Mouse (Mus musculus) olfactory bulb, adult 2 months (tissue): ENCODE data around the gene E030030I06Rik. TPM values are rescaled to one million over a fixed set of nuclear protein-coding genes. Genes with fewer than 3 reads are reported as not detected.
"Not testable (repeated sequence)": the region's sequence is repeated elsewhere in the genome, so short reads cannot be mapped to it uniquely, and the experiment has no call there.

Source experiments
- H3K27ac ChIP-seq: fragments of 200-500 bp; 2 replicates; pipeline ENCODE4 v1.5.1; 2012; ENCODE audit warnings: low read depth, low read length; ENCODE audit not compliant: insufficient read depth
- H3K4me1 ChIP-seq: fragments of 200-500 bp; 2 replicates; pipeline ENCODE4 v1.6.1; 2012; ENCODE audit warnings: low read length; ENCODE audit not compliant: control insufficient read depth, insufficient read depth
- H3K4me3 ChIP-seq: fragments of 200-500 bp; 2 replicates; pipeline ENCODE4 v1.5.1; 2012; ENCODE audit warnings: mild to moderate bottlenecking, low read depth, low read length, moderate library complexity; ENCODE audit not compliant: insufficient read depth
- CTCF ChIP-seq: fragments of 200-500 bp; IDR thresholded peaks from 2 replicates; pipeline ENCODE4 v1.5.1; 2012; ENCODE audit warnings: low read depth, mild to moderate bottlenecking, low read length, moderate library complexity; ENCODE audit not compliant: insufficient read depth
- POLR2A ChIP-seq: fragments of 200-500 bp; IDR thresholded peaks from 2 replicates; pipeline ENCODE4 v1.6.1; 2012; ENCODE audit warnings: mild to moderate bottlenecking, low read depth, low read length, moderate library complexity; ENCODE audit not compliant: insufficient read depth
- WGBS: fragments of 180-500 bp; shearing (Covaris S2); methylation state at CpG from one replicate; pipeline ENCODE4 v1.1.7; 2018; 5-methylcytosine and 5-hydroxymethylcytosine counted together
- polyA plus RNA-seq: library from polyadenylated mRNA; stranded (reverse); fragments of >200 nt; gene quantifications from 2 replicates; pipeline ENCODE4 v1.2.4, GENCODE M21; 2012; ENCODE audit warnings: low replicate concordance; ENCODE audit not compliant: missing spikeins, insufficient read depth, insufficient read length

The E030030I06Rik gene
- polyA plus RNA-seq, result not detected in 2 replicates

- H3K27ac ChIP-seq, result no peak within 1 kb of the TSS
- 1% methylated on average over 37 of the region's 37 CpGs for WGBS
Measured at GRCm38 (mm10) chr10:22149073-22149690, at the start of gene E030030I06Rik. Gene E030030I06Rik, minus strand, starts transcription at chr10:22149270.

GRCm38 (mm10) chr10:22191035-22191434, 42.0 kb upstream of the E030030I06Rik start:
- H3K4me1 ChIP-seq, H3K4me3 ChIP-seq, H3K27ac ChIP-seq: not testable (repeated sequence)
- 11% methylated on average over 7 of the region's 10 CpGs for WGBS

More at GRCm38 (mm10) chr10:22149073-22149690, at the start of gene E030030I06Rik:
- TF ChIP-seq POLR2A (no peak), CTCF (no peak)
- peak within 1 kb of the TSS; percentile 42 for H3K4me3 ChIP-seq
- H3K4me1 ChIP-seq, result peaks cover 23% of the 10 kb centered on the region

- not testable (repeated sequence) for H3K4me3 ChIP-seq, H3K27ac ChIP-seq, H3K4me1 ChIP-seq
- WGBS, result 86% methylated on average over 2 of the region's 2 CpGs
Measured at GRCm38 (mm10) chr10:22176515-22176914, 27.4 kb upstream of the E030030I06Rik start.

DNA sequence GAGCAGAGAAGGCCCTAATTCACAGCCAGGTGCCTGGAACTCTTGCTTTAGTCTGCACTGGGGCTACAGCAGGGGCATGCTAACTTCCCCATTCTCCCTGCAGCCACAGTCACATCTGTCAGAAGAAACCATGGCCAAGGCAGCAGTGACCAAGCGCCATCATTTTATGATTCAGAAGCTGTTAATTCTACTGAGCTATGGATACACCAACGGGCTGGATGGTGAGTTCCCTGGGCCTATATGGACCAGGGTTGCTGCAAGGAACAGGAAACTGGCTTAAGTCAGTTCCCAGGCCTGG, 25.1 kb upstream of the E030030I06Rik start:
- H3K27ac ChIP-seq, H3K4me1 ChIP-seq, H3K4me3 ChIP-seq: not testable (repeated sequence)
- WGBS, result 83% methylated on average over 2 of the region's 2 CpGs

GRCm38 (mm10) chr10:22173335-22174189, 24.5 kb upstream of the E030030I06Rik start:
- WGBS, result 18% methylated on average over 14 of the region's 17 CpGs
- H3K4me1 ChIP-seq, H3K27ac ChIP-seq, H3K4me3 ChIP-seq: not testable (repeated sequence)

DNA sequence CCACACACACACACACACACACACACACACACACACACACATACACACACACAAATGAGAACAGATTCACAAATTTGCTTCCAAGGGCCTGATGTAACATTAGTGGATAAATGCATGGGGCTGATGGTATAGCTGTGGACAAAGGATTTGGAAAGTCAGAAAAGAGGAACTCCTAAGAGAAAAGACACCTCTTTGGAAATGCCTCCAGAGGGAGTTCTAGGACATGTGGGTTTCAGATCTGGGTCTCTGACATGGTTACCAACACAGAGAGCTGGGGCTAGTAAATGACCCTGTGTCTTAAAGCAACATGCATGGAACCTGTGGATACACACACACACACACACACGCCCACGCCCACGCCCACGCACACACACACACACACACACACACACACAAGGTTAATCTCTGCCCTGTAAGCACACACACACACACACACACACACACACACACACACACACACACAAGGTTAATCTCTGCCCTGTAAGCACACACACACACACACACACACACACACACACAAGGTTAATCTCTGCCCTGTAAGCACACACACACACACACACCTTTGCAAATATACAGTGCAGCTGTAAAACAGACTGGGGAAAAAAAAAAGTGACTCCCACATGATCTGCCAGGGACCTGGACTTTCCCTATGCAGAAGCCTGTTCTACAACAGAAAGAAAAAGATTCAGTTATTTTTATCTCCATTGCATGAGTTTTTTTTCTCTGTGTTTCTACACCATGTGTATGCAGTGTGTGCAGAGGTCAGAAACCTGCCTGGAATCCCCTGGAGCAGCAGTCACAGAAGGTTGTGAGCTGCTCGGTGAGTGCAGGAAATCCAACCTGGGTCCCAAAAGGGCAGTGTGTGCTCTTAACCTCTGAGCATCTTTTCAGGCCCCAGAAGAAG, 23.6 kb upstream of the E030030I06Rik start:
- WGBS, result 69% methylated on average over 4 of the region's 5 CpGs
- not testable (repeated sequence) for H3K4me3 ChIP-seq, H3K4me1 ChIP-seq, H3K27ac ChIP-seq

GRCm38 (mm10) chr10:22169116-22169515, 20.0 kb upstream of the E030030I06Rik start:
- H3K4me3 ChIP-seq, H3K4me1 ChIP-seq, H3K27ac ChIP-seq: not testable (repeated sequence)

DNA sequence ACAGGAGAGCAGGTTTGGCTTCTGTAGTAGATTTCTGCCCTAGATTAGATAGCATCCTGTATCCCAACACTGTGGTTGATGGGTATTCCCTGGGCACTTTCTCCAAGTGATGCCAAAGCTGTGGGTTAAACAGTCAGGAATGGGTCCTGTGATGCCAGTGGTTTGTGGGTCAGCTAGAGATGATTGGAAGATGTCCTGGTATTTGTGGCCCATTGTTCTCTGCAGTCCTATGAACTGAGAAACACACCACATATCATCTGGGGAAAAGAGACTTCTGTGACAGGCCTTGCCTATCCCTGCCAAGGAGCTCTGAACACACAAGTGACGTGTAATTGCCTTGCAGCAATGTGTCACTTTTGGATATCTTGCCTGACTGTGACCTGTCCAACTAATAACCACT, 18.0 kb upstream of the E030030I06Rik start:
- WGBS, result 89% methylated on average over 1 of the region's 1 CpGs
- not testable (repeated sequence) for H3K27ac ChIP-seq, H3K4me1 ChIP-seq, H3K4me3 ChIP-seq

DNA sequence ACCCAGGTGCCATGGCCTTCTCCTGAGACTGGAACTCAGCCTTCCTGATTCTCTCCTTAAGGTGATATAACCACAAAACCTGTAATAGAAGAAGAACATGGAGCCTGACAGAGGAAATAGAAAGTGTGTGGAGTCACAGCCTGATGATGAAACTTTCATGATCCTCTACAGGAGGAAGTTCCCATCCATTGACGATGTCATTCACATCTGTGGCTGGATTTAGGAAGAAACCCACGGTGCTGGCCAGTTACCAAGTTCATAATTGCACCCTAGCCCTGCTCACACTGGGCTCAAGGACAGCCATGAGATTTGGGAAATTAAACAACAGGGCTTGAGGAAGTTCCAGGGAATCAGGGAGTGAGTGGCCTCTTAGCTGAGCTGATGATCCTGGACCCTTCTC, 17.0 kb upstream of the E030030I06Rik start:
- not testable (repeated sequence) for H3K4me1 ChIP-seq, H3K27ac ChIP-seq, H3K4me3 ChIP-seq
- WGBS, result 46% methylated on average over 2 of the region's 2 CpGs

DNA sequence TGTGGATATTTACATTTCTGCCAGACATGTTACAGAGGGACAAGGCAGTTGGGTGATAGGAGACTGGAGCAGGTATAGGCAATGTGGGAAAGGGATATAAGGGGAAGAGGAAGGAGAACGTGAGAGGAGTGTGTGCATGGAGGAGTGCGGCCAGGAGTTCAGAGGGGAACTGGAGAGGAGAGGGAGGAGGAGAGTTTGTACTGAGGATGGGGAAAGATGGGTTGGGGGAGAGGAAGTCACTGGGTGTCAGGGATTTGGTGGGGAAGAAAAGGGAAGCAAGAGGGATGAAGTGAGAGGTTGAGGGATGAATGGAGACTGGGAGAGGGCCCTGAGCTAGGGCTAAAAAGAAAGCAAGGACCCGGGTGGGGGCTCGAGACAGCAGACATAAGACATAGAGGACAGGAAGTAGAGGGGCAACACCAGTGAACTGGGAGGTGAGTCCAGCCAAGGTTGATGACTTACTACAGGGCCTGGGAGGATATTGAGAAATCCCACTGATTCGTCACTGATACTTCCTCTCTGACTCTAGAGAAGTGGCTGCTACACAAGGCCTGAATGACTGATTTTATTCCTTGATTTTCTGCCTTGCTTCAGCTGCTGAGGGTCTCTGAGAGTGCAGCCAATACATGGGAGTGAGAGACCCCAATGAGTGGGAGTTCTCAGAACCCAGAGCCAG, 16.4 kb upstream of the E030030I06Rik start:
- 83% methylated on average over 5 of the region's 5 CpGs for WGBS
- not testable (repeated sequence) for H3K4me1 ChIP-seq, H3K27ac ChIP-seq, H3K4me3 ChIP-seq

DNA sequence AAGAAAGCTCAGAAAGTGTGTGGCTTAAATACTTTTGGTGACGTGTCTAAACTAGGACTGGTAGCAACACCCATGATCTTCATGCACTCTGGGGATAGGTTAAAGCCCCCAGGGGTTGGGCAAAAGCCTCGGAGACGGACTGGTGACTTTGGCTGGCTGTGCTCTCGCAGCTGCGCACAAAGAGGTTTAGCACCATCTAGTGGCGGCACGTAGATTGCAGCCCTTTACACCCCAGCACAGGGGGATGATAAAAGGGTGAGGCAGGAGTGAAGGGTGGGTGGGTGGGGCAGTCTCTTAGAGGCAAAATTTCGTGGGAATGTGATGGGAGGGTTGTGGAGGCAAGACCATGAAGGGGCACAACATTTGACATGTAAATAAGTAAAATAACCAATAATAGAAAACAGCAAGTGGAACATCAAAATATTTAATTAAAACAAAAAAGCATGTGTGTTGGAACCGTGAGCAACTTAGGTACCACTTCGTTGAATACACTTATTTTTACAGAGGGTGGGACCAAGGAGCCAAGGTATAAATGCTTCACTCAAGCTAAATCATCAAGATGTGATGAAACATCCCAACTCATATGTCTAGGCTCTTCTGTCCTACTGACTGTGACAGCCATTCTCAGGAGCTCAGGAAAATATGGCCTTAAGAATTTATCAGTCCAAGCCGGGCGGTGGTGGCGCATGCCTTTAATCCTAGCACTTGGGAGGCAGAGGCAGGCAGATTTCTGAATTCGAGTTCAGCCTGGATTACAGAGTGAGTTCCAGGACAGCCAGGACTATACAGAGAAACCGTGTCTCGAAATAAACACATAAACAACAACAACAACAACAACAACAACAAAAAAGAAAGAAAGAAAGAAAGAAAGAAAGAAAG, 14.9 kb upstream of the E030030I06Rik start:
- not testable (repeated sequence) for H3K4me1 ChIP-seq, H3K27ac ChIP-seq, H3K4me3 ChIP-seq
- 37% methylated on average over 15 of the region's 16 CpGs for WGBS

DNA sequence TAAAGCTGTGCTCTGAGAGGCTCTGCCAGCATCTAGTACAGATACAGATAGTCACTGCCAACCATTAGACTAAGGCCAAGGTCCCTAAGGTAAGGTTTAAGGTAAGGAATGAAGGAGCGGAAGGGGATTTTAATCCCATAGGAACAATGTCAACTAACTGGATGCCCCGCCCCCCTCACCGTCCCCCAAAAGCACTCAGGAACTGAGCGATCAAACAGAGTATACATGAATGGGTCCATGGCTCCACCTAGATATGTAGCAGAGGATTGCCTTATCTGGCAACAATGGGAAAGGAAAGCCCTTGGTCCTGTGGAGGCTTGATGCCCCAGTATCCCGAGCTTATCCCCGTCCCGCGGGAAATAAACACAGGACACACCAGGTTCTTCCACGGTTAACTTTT, 14.2 kb upstream of the E030030I06Rik start:
- not testable (repeated sequence) for H3K27ac ChIP-seq, H3K4me3 ChIP-seq, H3K4me1 ChIP-seq
- 6% methylated on average over 9 of the region's 9 CpGs for WGBS
